Mouse (Mus musculus): Measurements from ENCODE around the gene Stk4. TPM values are rescaled to one million over a fixed set of nuclear protein-coding genes. Genes with fewer than 3 reads are reported as not detected.

Gene Stk4
- polyA plus RNA-seq, 1 experiment from 2014 or later = 14.8 TPM

- 85% methylated on average over 14 of the region's 14 CpGs for WGBS (ENCODE audit: insufficient replicate concordance)
- Histone ChIP-seq H3K4me2 (no peak overlapping the region), H3K9ac (no peak overlapping the region), H3K36me3 (peaks cover 55% of the 10 kb centered on the region), H3K4me3 (replicated peaks) (no peak overlapping the region), H3K9me3 (replicated peaks) (no peaks in the 10 kb centered on the region), H3K27me3 (no peaks in the 10 kb centered on the region), H3K27ac (no peak overlapping the region), H3K4me1 (replicated peaks) (no peaks in the 10 kb centered on the region)
- no peak for ATAC-seq (ENCODE audit: low read depth)
- no peak for DNase-seq
Observed at GRCm38 (mm10) chr2:164106287-164107035, 36.3 kb downstream of the Stk4 start.

GRCm38 (mm10) chr2:164107125-164107874 is 37.2 kb downstream of the Stk4 start:
- no peak for ATAC-seq (ENCODE audit: low read depth)

DNA sequence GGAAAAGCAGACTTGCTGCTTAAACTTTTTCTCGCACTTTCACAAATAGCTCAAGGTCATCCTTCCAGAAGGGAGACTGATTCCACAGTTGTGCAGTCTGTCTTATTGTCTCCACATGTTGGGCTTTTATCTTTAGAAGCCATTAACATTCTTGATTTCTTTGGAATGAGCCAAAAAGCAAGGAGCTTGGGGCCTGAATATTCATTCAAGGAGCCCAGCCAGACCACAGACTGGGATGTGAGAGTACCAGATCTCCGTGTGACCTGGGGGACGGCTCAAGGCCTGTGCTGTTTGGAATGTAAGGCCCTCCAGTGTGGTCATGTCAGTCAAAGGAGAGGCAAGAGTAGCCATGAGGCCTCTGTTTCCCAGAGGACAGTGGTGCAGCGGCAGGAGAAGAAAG is 38.4 kb downstream of the Stk4 start:
- Histone ChIP-seq H3K4me3 (replicated peaks) (no peak overlapping the region), H3K9me3 (replicated peaks) (no peaks in the 10 kb centered on the region), H3K27ac (no peak overlapping the region), H3K36me3 (peaks cover 50% of the 10 kb centered on the region), H3K4me1 (replicated peaks) (no peaks in the 10 kb centered on the region), H3K9ac (no peak overlapping the region), H3K4me2 (no peak overlapping the region), H3K27me3 (no peaks in the 10 kb centered on the region)
- ATAC-seq (ENCODE audit: low read depth) = no peak
- no peak for DNase-seq
- 80% methylated on average over 4 of the region's 4 CpGs for WGBS (ENCODE audit: insufficient replicate concordance)

More at GRCm38 (mm10) chr2:164107125-164107874, 37.2 kb downstream of the Stk4 start:
- Histone ChIP-seq H3K4me3 (replicated peaks) (no peak overlapping the region), H3K4me2 (no peak overlapping the region), H3K9ac (no peak overlapping the region), H3K27me3 (no peaks in the 10 kb centered on the region), H3K4me1 (replicated peaks) (no peaks in the 10 kb centered on the region), H3K36me3 (peaks cover 55% of the 10 kb centered on the region), H3K9me3 (replicated peaks) (no peaks in the 10 kb centered on the region), H3K27ac (no peak overlapping the region)
- no peak for DNase-seq
- WGBS (ENCODE audit: insufficient replicate concordance) = 79% methylated on average over 16 of the region's 16 CpGs

GRCm38 (mm10) chr2:164111546-164111945 is 41.4 kb downstream of the Stk4 start:
- H3K4me1 ChIP-seq (replicated peaks) = no peaks in the 10 kb centered on the region
- WGBS (ENCODE audit: insufficient replicate concordance) = 82% methylated on average over 8 of the region's 8 CpGs
- H3K36me3 ChIP-seq = peaks cover 28% of the 10 kb centered on the region
- H3K4me3 ChIP-seq (replicated peaks) = no peak overlapping the region
- DNase-seq (no peak), ATAC-seq (ENCODE audit: low read depth) (no peak)
- H3K27ac ChIP-seq = no peak overlapping the region
- H3K4me2 ChIP-seq = no peak overlapping the region
- H3K27me3 ChIP-seq = no peaks in the 10 kb centered on the region
- no peaks in the 10 kb centered on the region for H3K9me3 ChIP-seq (replicated peaks)
- no peak overlapping the region for H3K9ac ChIP-seq

GRCm38 (mm10) chr2:164114051-164114450 is 43.9 kb downstream of the Stk4 start:
- Histone ChIP-seq H3K9ac (no peak overlapping the region), H3K4me3 (replicated peaks) (no peak overlapping the region), H3K27ac (no peak overlapping the region), H3K4me2 (no peak overlapping the region), H3K27me3 (no peaks in the 10 kb centered on the region), H3K36me3 (peaks cover 29% of the 10 kb centered on the region), H3K4me1 (replicated peaks) (no peaks in the 10 kb centered on the region), H3K9me3 (replicated peaks) (no peaks in the 10 kb centered on the region)
- ATAC-seq (ENCODE audit: low read depth) (no peak), DNase-seq (no peak)
- WGBS (ENCODE audit: insufficient replicate concordance) = 71% methylated on average over 6 of the region's 6 CpGs

- no peak for ATAC-seq (ENCODE audit: low read depth)
Observed at GRCm38 (mm10) chr2:164115531-164115930, 45.4 kb downstream of the Stk4 start.

DNA sequence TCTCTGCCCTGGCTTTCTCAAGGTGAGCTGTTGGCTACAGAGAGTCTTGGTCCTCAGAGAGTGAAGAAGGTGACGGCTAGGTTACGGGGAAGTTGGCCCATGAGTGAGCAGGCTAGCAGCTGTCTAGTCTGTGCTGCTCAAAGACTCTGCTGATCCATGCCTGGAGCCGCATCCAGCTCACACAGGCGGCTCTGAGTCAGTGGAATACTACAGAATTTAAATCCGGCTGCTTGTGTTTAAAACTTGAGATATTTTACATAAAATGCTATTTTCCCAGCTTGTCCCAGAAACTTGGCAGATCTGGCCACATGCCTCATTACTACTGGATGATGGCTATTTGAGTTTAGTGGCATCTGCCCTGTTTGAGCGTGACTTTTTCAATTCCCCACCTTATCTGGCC is 49.4 kb downstream of the Stk4 start:
- Histone ChIP-seq H3K27me3 (no peaks in the 10 kb centered on the region), H3K4me1 (replicated peaks) (no peaks in the 10 kb centered on the region), H3K27ac (no peak overlapping the region), H3K9ac (no peak overlapping the region), H3K9me3 (replicated peaks) (no peaks in the 10 kb centered on the region), H3K36me3 (peaks cover 48% of the 10 kb centered on the region), H3K4me2 (no peak overlapping the region), H3K4me3 (replicated peaks) (no peak overlapping the region)
- DNase-seq (no peak), ATAC-seq (ENCODE audit: low read depth) (no peak)
- 83% methylated on average over 6 of the region's 6 CpGs for WGBS (ENCODE audit: insufficient replicate concordance)

More at GRCm38 (mm10) chr2:164115531-164115930, 45.4 kb downstream of the Stk4 start:
- H3K27ac ChIP-seq = no peak overlapping the region
- H3K4me2 ChIP-seq = no peak overlapping the region
- 83% methylated on average over 10 of the region's 10 CpGs for WGBS (ENCODE audit: insufficient replicate concordance)
- no peaks in the 10 kb centered on the region for H3K4me1 ChIP-seq (replicated peaks)
- no peaks in the 10 kb centered on the region for H3K27me3 ChIP-seq
- H3K36me3 ChIP-seq = peaks cover 44% of the 10 kb centered on the region
- no peaks in the 10 kb centered on the region for H3K9me3 ChIP-seq (replicated peaks)
- no peak overlapping the region for H3K9ac ChIP-seq
- DNase-seq = no peak
- H3K4me3 ChIP-seq (replicated peaks) = no peak overlapping the region

DNA sequence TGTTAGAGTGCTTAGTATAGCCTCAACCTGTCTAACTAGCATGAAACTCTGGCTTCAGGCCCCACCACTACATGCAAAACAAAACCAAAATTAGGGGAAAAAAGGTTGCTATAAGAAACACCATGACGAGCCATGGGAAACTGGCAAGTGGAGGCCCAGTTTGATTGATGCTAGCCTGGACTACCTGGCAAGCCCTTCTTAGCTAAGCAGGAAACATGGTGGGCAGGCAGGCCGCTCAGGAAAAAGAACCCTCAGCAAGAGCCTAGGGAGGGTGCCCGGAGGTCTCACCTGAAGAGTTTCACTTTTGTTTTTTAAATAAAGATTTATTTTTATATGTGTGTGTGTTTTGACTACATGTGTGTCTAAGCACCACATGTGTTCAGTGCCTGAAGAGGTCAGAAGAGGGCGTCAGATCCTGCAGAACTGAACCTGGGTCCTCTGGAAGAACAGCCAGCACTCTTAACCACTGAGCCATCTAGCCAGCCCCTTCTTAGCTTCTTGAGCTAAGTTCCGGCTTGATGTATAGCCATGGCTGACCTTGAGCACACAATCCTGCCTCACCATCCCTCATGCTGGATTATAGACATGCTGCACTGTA is 53.1 kb downstream of the Stk4 start:
- Histone ChIP-seq H3K4me2 (no peak overlapping the region), H3K4me1 (replicated peaks) (no peaks in the 10 kb centered on the region), H3K36me3 (peaks cover 45% of the 10 kb centered on the region), H3K27ac (no peak overlapping the region), H3K4me3 (replicated peaks) (no peak overlapping the region), H3K9me3 (replicated peaks) (no peaks in the 10 kb centered on the region), H3K27me3 (no peaks in the 10 kb centered on the region), H3K9ac (no peak overlapping the region)
- 77% methylated on average over 5 of the region's 5 CpGs for WGBS (ENCODE audit: insufficient replicate concordance)
- ATAC-seq (ENCODE audit: low read depth) (no peak), DNase-seq (no peak)

- Histone ChIP-seq H3K4me1 (replicated peaks) (no peaks in the 10 kb centered on the region), H3K9ac (no peak overlapping the region), H3K27me3 (no peaks in the 10 kb centered on the region), H3K27ac (no peak overlapping the region), H3K4me3 (replicated peaks) (no peak overlapping the region), H3K9me3 (replicated peaks) (no peaks in the 10 kb centered on the region), H3K4me2 (no peak overlapping the region), H3K36me3 (peaks cover 27% of the 10 kb centered on the region)
- DNase-seq (no peak), ATAC-seq (ENCODE audit: low read depth) (no peak)
- 82% methylated on average over 13 of the region's 13 CpGs for WGBS (ENCODE audit: insufficient replicate concordance)
Observed at GRCm38 (mm10) chr2:164126533-164126955, 56.4 kb downstream of the Stk4 start.

DNA sequence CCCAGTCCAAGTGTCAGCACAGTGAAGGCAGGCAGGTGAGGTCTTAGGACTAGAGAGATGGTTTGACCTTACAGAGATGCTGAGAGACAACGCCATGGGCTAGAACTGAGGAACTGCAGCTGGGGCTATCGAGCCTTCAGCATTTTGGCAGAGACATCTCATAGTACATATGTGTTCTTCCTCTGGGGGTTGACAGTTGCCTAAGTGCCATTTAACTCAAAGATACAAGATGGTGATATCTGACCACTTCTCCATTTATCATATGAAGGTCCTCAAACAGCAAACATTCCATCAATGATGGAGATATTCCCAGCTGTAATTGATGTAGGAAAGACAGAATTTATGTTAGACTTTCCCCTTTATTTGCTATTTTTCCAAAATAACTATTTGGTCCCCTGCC is 57.2 kb downstream of the Stk4 start:
- 79% methylated on average over 2 of the region's 2 CpGs for WGBS (ENCODE audit: insufficient replicate concordance)
- H3K9ac ChIP-seq = no peak overlapping the region
- no peak for DNase-seq

GRCm38 (mm10) chr2:164128576-164129411 is 58.7 kb downstream of the Stk4 start:
- H3K9me3 ChIP-seq (replicated peaks) = no peaks in the 10 kb centered on the region
- WGBS (ENCODE audit: insufficient replicate concordance) = 81% methylated on average over 12 of the region's 12 CpGs
- ATAC-seq (ENCODE audit: low read depth) (no peak), DNase-seq (no peak)
- no peaks in the 10 kb centered on the region for H3K27me3 ChIP-seq
- H3K9ac ChIP-seq = no peak overlapping the region
- H3K27ac ChIP-seq = no peak overlapping the region
- no peaks in the 10 kb centered on the region for H3K4me1 ChIP-seq (replicated peaks)
- no peak overlapping the region for H3K4me2 ChIP-seq
- H3K4me3 ChIP-seq (replicated peaks) = no peak overlapping the region
- peaks cover 23% of the 10 kb centered on the region for H3K36me3 ChIP-seq

More for the DNA sequence above, 57.2 kb downstream of the Stk4 start:
- Histone ChIP-seq H3K36me3 (peaks cover 26% of the 10 kb centered on the region), H3K4me2 (no peak overlapping the region), H3K9me3 (replicated peaks) (no peaks in the 10 kb centered on the region), H3K4me1 (replicated peaks) (no peaks in the 10 kb centered on the region), H3K27me3 (no peaks in the 10 kb centered on the region), H3K4me3 (replicated peaks) (no peak overlapping the region), H3K27ac (no peak overlapping the region)
- ATAC-seq (ENCODE audit: low read depth) = no peak
